Mouse (Mus musculus) lung, postnatal 10 days (tissue): Measurements from ENCODE around the gene Ugt1a5.

Experiments used
- DNase-seq: peaks from one replicate; pipeline ENCODE4 v3.0.0; 2021

The Ugt1a5 gene

DNA sequence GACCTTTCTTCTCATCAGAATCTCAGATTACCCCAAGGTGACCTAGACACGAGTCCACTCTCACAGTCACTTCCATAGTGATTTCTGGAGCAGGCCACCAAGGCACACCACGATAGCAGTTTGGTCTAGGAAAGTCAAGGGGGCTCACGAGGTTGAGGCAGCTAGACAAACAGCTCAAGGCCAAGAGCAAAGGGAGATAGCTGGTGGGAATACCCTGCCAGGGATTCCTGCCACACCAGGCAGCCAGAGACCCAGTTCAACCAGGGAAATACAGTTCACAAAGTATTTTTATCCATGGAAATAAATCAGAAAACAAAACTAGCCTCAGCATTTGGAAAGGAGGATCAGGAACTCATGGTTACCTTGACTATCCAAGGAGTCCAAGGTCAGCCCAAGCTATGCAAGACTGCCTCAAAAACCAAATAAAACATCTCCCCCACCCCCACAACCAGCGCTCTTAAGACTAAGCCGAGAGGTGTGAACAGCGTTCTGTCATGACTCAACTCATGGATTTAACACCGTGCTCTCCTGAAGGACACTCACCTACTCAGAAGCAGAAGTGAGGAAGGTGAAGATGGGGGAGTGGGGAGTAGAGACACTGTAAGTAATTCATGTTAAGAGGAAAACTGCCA is 98.5 kb downstream of the Ugt1a5 start:
- DNase-seq, result no peak

DNA sequence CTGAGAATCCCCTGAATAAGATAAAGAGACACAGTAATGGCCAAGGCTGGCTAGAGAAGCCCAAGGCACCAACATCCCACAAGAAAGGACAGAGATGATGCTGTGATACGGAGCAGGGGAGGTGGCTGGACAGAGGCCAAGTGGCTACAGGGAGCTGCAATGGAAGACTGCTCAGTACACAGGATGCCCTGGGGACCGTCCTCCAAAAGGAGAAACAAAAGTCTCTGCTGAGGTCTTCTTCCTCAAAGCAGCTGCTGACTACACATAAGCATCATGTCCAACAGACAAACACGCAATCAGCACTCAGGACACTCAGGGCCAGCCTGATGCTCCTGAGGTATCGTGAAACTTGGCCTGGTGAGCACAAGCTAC is 99.0 kb downstream of the Ugt1a5 start:
- DNase-seq, result peak; percentile 56

DNA sequence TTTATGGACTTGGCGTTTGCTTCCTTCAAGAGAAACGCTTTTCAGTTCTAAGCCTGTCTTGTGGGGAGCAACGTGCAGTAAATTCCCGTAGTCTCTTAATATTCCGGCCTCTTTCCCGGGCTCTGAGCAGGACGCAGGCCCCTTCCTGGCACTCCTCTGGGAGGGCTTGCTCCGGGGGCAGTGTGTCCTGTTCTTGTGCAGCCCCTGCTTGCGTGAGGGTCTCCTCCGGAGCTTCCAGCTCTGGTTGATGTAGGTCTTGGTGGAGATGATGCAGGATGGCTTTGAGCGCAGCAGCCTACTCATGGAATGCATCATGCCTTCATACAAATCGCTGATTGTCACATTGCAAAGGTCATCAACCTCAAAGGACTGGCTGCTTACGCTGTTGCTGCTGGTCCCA is 100.3 kb downstream of the Ugt1a5 start:
- no peak for DNase-seq

DNA sequence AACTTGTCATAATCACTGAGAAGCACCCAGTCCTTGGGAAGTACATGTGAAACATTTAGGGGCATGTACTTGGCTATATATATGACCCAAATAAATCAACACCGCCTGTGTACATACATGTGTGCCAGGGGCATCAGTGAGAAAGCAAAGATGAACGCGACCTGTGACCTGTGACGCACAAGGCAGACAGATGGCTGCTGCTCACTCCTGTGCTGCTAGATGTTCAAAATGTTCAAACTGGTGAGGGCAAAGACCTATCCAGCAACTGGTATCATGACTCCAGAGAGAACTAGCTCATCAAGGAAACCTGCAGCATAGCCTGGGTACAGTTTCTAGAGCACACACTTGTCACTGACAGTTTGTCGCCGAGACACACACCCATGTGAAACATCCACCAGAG is 101.7 kb downstream of the Ugt1a5 start:
- no peak for DNase-seq

DNA sequence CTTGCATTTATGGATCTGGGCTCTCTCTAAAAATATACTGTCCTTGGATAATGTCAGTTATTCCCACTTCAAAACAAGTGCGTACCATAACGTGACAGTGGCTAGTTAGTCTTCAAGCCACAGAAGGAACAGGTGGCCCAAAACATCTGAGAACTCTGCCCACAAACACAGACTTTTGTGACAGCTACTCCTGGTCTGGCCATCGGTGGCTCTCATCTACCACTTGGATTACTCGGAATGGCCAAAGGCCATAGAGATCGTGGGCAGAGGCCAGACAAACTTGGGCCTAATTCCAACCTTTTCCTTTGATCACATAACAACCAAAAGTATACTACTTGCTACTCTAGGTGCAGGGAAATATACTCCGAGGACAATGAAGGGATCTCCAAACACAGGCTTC is 102.3 kb downstream of the Ugt1a5 start:
- DNase-seq, result no peak
